Mouse (Mus musculus) heart, postnatal 25 days (tissue): Measurements from ENCODE around the gene Olfr722. TPM values are rescaled to one million over a fixed set of nuclear protein-coding genes. Genes with fewer than 3 reads are reported as not detected.
"Not testable (repeated sequence)": the region's sequence is repeated elsewhere in the genome, so short reads cannot be mapped to it uniquely, and the experiment has no call there.

ENCODE experiments used
- DNase-seq: peaks from one replicate; pipeline ENCODE4 v3.0.0; 2022; ENCODE audit warnings: low spot score
- intact Hi-C: fragments of 180-260 bp; cut with DNase I; formaldehyde crosslinking; loops from one replicate; pipeline ENCODE4 v1.15.1; 2025
- total RNA-seq, 2 experiments: library from RNA; stranded (reverse); gene quantifications; 2 replicates each; pipeline ENCODE4 v1.2.3; 2021

Olfr722 gene
- not detected for total RNA-seq

- DNase-seq: no peak
- intact Hi-C loops: no loop called here
Observed at GRCm38 (mm10) chr14:49901899-49902298, at the start of gene Olfr722. Gene Olfr722 (minus strand): TSS chr14:49901999.

- intact Hi-C loops: loop anchor here (2.0 kb wide), 1 partner anchor 33 kb away; no protein-coding TSS in a partner anchor
- not testable (repeated sequence) for DNase-seq
Observed at GRCm38 (mm10) chr14:49931687-49932086, 29.9 kb upstream of the Olfr722 start, which contains the start of gene Olfr723. Gene Olfr723 (minus strand): TSS chr14:49931787.

- intact Hi-C loops: no loop called here
- DNase-seq: no peak
Observed at GRCm38 (mm10) chr14:49860387-49860786, 41.4 kb downstream of the Olfr722 start.

Other genes with a start within 250 kb of the Olfr722 start
- gene Armh4, start 118.6 kb downstream of the Olfr722 start, total RNA-seq: 1 to 10 TPM; 5.7 to 7.7 TPM
- not detected for gene Olfr723, start 29.8 kb upstream of the Olfr722 start, total RNA-seq
- gene Olfr724, start 61.3 kb upstream of the Olfr722 start, total RNA-seq: not detected
- gene Olfr725, start 138.4 kb upstream of the Olfr722 start, total RNA-seq: not detected
- gene Olfr726, start 189.0 kb upstream of the Olfr722 start, total RNA-seq: not detected
- gene Olfr727, start 221.2 kb upstream of the Olfr722 start, total RNA-seq: not detected
- not detected for gene Olfr728, start 240.7 kb upstream of the Olfr722 start, total RNA-seq